ENCODE assay signal across 30 mouse cellular contexts in genomic region chr2:118792259-118792613, GRCm38 (mm10). TPM values are rescaled to one million over a fixed set of nuclear protein-coding genes. Genes with fewer than 3 reads are reported as not detected.
A peak's percentile ranks its signal among the peaks of the same experiment; 100 is the strongest.
DNase-seq lines count a peak whose midpoint lies in the region; ATAC-seq lines count a peak whose summit lies in the region.
"Had no signal": no experiment of that assay in that cellular context is flagged by ENCODE, and none has a peak within 500 bp of the region (broad histone marks: within the 10 kb centered on the region; RNA-seq: fewer than 3 reads in every experiment).

No protein-coding gene starts in this region.

- H3K4me2 ChIP-seq in liver, embryonic 15.5 days, result no peak overlapping the region; the same call in 1 of the 2 replicates
- H3K4me2 ChIP-seq: embryonic facial prominence, embryonic 13.5 days; forebrain, embryonic 12.5 days; forebrain, embryonic 15.5 days; heart, embryonic 11.5 days; hindbrain, embryonic 12.5 days; hindbrain, embryonic 15.5 days had no signal

- intact Hi-C loops in gastrocnemius, postnatal 14 days (cut with DNase I; ENCODE audit: low total_unique reads), result no loop called here

- no peaks in the 10 kb centered on the region for H3K36me3 ChIP-seq in liver, embryonic 15.5 days (replicated peaks)
- H3K36me3 ChIP-seq: embryonic facial prominence, embryonic 10.5 days; embryonic facial prominence, embryonic 13.5 days had no signal

- H3K27ac ChIP-seq in liver, embryonic 15.5 days (replicated peaks), result peak overlapping the region; percentile 29; the same call in 1 of the 2 replicates
- H3K27ac ChIP-seq: embryonic facial prominence, embryonic 10.5 days; embryonic facial prominence, embryonic 13.5 days; forebrain, embryonic 12.5 days; forebrain, embryonic 15.5 days; heart, adult 2 months; hindbrain, embryonic 12.5 days; hindbrain, embryonic 15.5 days had no signal

- H3K9me3 ChIP-seq in liver, embryonic 15.5 days (replicated peaks), result no peaks in the 10 kb centered on the region
- H3K9me3 ChIP-seq: embryonic facial prominence, embryonic 10.5 days; embryonic facial prominence, embryonic 13.5 days; forebrain, embryonic 12.5 days; forebrain, embryonic 15.5 days; hindbrain, embryonic 12.5 days; hindbrain, embryonic 15.5 days had no signal

- peaks cover 47% of the 10 kb centered on the region for H3K27me3 ChIP-seq in liver, embryonic 15.5 days
- H3K27me3 ChIP-seq: forebrain, embryonic 15.5 days; hindbrain, embryonic 15.5 days had no signal

- peak; percentile 59 for DNase-seq in cerebellum, adult 9-11 months
- DNase-seq in cerebellum, postnatal 4 days (ENCODE audit: low spot score in 2 of 2), result no peak
- DNase-seq in gastrocnemius, postnatal 14 days, result peak; percentile 20
- no peak for DNase-seq in gastrocnemius, postnatal 10 days
- no peak for DNase-seq in liver
- no peak for DNase-seq in B cell, adult 2 months
- DNase-seq: adrenal gland, adult 8-10 months; adrenal gland, postnatal 25 days; embryo, embryonic 11 days; heart, adult 2 months; kidney, adult 2 months had no signal

- H3K4me1 ChIP-seq in liver, embryonic 15.5 days (replicated peaks), result peaks cover 28% of the 10 kb centered on the region

- no peak for ATAC-seq in liver, embryonic 15.5 days (ENCODE audit: insufficient read depth)
- ATAC-seq: activated CD4-positive, CD25-positive, alpha-beta regulatory T cell, adult 4 months; forebrain, embryonic 15.5 days had no signal

- H3K4me3 ChIP-seq in liver, embryonic 15.5 days (replicated peaks), result no peak overlapping the region
- H3K4me3 ChIP-seq: embryonic facial prominence, embryonic 10.5 days; embryonic facial prominence, embryonic 13.5 days; forebrain, embryonic 12.5 days; forebrain, embryonic 15.5 days; heart, adult 2 months; hindbrain, embryonic 12.5 days; hindbrain, embryonic 15.5 days had no signal

- H3K9ac ChIP-seq in liver, embryonic 15.5 days, result no peak overlapping the region
- H3K9ac ChIP-seq: embryonic facial prominence, embryonic 13.5 days; forebrain, embryonic 12.5 days; forebrain, embryonic 15.5 days; hindbrain, embryonic 12.5 days; hindbrain, embryonic 15.5 days had no signal

- WGBS in liver, embryonic 15.5 days (ENCODE audit: insufficient replicate concordance), result 81% methylated on average over 4 of the region's 4 CpGs

RNA-seq across cellular contexts. Expression of gene Disp2, which starts 12.7 kb away (rescaled TPM):
- total RNA-seq in gastrocnemius, postnatal 14 days (2021), result under 1 TPM; 0.06 to 0.07 TPM
- total RNA-seq in gastrocnemius, postnatal 10 days (2021), result under 1 TPM; 0.34 to 0.35 TPM
- polyA plus RNA-seq in liver, embryonic 15.5 days (2015; fragmentation: Nextera tagmentation; extraction: Ambion mirVana), result 0.26 and 0.32 TPM in 2 replicates
- total RNA-seq: granulocyte monocyte progenitor cell, adult 5-6 weeks; hematopoietic stem cell, adult 5-6 weeks had no signal
- polyA plus RNA-seq: erythroblast, embryonic 14.5 days had no signal

RNA-seq across cellular contexts. Expression of gene Phgr1, which starts 19.7 kb away (rescaled TPM):
- total RNA-seq in gastrocnemius, postnatal 14 days (2021), result not detected
- not detected for total RNA-seq in gastrocnemius, postnatal 10 days (2021)
- polyA plus RNA-seq in liver, embryonic 15.5 days (2015; fragmentation: Nextera tagmentation; extraction: Ambion mirVana), result not detected in 2 replicates
- total RNA-seq: adrenal gland, adult 8-10 months; adrenal gland, postnatal 25 days; ES-E14; granulocyte monocyte progenitor cell, adult 5-6 weeks; heart, adult 2 months; heart, postnatal 25 days; hematopoietic stem cell, adult 5-6 weeks had no signal
- polyA plus RNA-seq: activated CD4-positive, CD25-positive, alpha-beta regulatory T cell, adult 4 months; brain, embryonic 14.5 days; cerebellum, adult 2 months; cortical plate, adult 2 months; embryonic facial prominence, embryonic 10.5 days; embryonic facial prominence, embryonic 13.5 days; erythroblast, embryonic 14.5 days; forebrain, embryonic 12.5 days; forebrain, embryonic 15.5 days; heart, adult 2 months; heart, embryonic 11.5 days; heart, embryonic 14.5 days; heart, postnatal 0 days; hindbrain, embryonic 12.5 days; hindbrain, embryonic 15.5 days; kidney, adult 2 months had no signal

RNA-seq across cellular contexts. Expression of gene Knstrn, which starts 21.6 kb away (rescaled TPM):
- total RNA-seq in gastrocnemius, postnatal 14 days (2021), result 1 to 10 TPM; 3.8 to 4.1 TPM
- 10 to 100 TPM in 1 of 2 experiments, 1 to 10 TPM in 1; 9.4 to 10.0 TPM for total RNA-seq in gastrocnemius, postnatal 10 days (2021)
- 67.2 and 73.9 TPM in 2 replicates for polyA plus RNA-seq in liver, embryonic 15.5 days (2015; fragmentation: Nextera tagmentation; extraction: Ambion mirVana)

RNA-seq across cellular contexts. Expression of gene Ccdc9b, which starts 29.8 kb away (rescaled TPM):
- 1 to 10 TPM; 6.8 to 6.9 TPM for total RNA-seq in gastrocnemius, postnatal 14 days (2021)
- 1 to 10 TPM; 5.7 to 8.5 TPM for total RNA-seq in gastrocnemius, postnatal 10 days (2021)
- polyA plus RNA-seq in liver, embryonic 15.5 days (2015; fragmentation: Nextera tagmentation; extraction: Ambion mirVana), result 0.20 and 0.29 TPM in 2 replicates
- polyA plus RNA-seq: activated CD4-positive, CD25-positive, alpha-beta regulatory T cell, adult 4 months; erythroblast, embryonic 14.5 days had no signal

RNA-seq across cellular contexts. Expression of gene Inafm2, which starts 46.7 kb away (rescaled TPM):
- 1 to 10 TPM; 5.3 TPM for total RNA-seq in gastrocnemius, postnatal 14 days (2021)
- 1 to 10 TPM; 6.0 to 8.6 TPM for total RNA-seq in gastrocnemius, postnatal 10 days (2021)
- 12.3 and 12.6 TPM in 2 replicates for polyA plus RNA-seq in liver, embryonic 15.5 days (2015; fragmentation: Nextera tagmentation; extraction: Ambion mirVana)

Comparison
In these comparisons a context has a peak if more than half of its experiments do, and no peak if none do; other contexts are left out.
1. DNase-seq: peak in cerebellum, adult 9-11 months (single experiment) and gastrocnemius, postnatal 14 days (single experiment); none in cerebellum, postnatal 4 days (0 of 2), gastrocnemius, postnatal 10 days (single experiment), liver (single experiment) and B cell, adult 2 months (0 of 2).